ENCODE assay signal across 10 mouse cellular contexts in the genomic region with DNA sequence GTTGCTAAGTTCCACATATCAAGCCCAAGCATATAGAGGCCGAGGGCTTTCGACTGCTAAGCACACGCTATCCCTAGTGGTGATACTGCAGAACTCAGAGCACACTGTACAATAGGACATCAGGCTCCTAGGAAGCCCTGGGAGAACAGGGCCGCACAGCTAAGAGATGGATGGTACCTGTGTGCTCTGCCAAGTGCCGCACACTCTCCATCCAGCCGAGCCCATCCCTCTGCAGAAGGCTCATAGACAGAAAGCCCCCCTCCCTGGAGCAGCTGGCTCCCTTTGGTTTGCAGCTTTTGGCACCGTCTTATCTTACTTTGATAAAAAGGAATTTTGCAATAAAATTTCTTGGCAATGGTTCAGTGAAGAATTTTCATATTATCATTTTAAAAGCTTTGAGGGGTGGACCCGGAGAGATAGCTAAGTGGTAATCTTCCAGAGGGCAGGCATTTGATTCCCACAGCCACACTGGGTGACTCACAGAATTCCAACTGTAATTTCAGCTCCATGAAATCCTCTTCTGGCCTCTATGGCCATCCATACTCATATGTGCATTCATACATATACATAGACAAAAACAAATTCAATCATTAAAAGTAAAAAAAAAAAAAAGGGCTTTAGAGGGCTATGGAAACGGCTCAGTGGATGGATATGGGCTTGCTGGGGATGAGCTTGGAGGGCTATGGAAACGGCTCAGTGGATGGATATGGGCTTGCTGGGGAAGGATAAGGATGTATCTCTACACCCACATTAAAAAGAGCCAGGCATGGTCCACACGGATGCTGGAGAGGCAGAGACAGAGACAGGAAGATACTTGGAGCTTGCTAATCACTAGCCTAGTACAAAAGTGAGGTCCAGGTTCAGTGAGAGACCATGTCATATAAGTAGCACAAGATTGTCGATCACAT. TPM values are rescaled to one million over a fixed set of nuclear protein-coding genes. Genes with fewer than 3 reads are reported as not detected.
DNase-seq lines count a peak whose midpoint lies in the region; ATAC-seq and TF ChIP-seq lines count a peak whose summit lies in the region.
"Had no signal": no experiment of that assay in that cellular context is flagged by ENCODE, and none has a peak within 500 bp of the region (broad histone marks: within the 10 kb centered on the region; RNA-seq: fewer than 3 reads in every experiment).

No protein-coding gene starts in this region.

- peak; percentile 52 for DNase-seq in kidney, postnatal 0 days (ENCODE audit: low spot score)
- no peak for DNase-seq in kidney, adult 8-10 months
- peak; percentile 15 for DNase-seq in ZHBTc4 (ENCODE audit: low read depth, low spot score)
- DNase-seq in liver, embryonic 13.5 days, result no peak
- no peak for DNase-seq in cerebellum, postnatal 10 days
- DNase-seq: cerebellum, adult 11-12 months had no signal

- H3K27ac ChIP-seq in kidney, postnatal 0 days, result no peak overlapping the region
- H3K27ac ChIP-seq in heart, embryonic 11.5 days (ENCODE audit: low read depth, low read length), result peak overlapping the region; percentile 81
- no peak overlapping the region for H3K27ac ChIP-seq in liver, embryonic 13.5 days
- H3K27ac ChIP-seq: midbrain, embryonic 15.5 days had no signal

- H3K4me3 ChIP-seq in kidney, postnatal 0 days (replicated peaks; ENCODE audit: low read depth, low read length), result no peak overlapping the region
- H3K4me3 ChIP-seq in heart, embryonic 11.5 days (ENCODE audit: low read depth, low read length), result no peak overlapping the region
- no peak overlapping the region for H3K4me3 ChIP-seq in liver, embryonic 13.5 days (replicated peaks)
- H3K4me3 ChIP-seq: midbrain, embryonic 15.5 days had no signal

- no peaks in the 10 kb centered on the region for H3K27me3 ChIP-seq in kidney, postnatal 0 days (ENCODE audit: insufficient read depth, low read length)
- no peaks in the 10 kb centered on the region for H3K27me3 ChIP-seq in heart, embryonic 11.5 days (ENCODE audit: control insufficient read depth, insufficient read depth, low read length)
- no peaks in the 10 kb centered on the region for H3K27me3 ChIP-seq in liver, embryonic 13.5 days
- H3K27me3 ChIP-seq: midbrain, embryonic 15.5 days had no signal

- no peak overlapping the region for H3K4me2 ChIP-seq in kidney, postnatal 0 days (ENCODE audit: low read length)
- no peak overlapping the region for H3K4me2 ChIP-seq in heart, embryonic 11.5 days
- H3K4me2 ChIP-seq in liver, embryonic 13.5 days, result no peak overlapping the region
- H3K4me2 ChIP-seq: midbrain, embryonic 15.5 days had no signal

- TF ChIP-seq CTCF in kidney, postnatal 0 days (IDR thresholded peaks at IDR 0.05; ENCODE audit: low read depth), result peak; percentile 39; the same call in 1 of the 2 replicates

- H3K9ac ChIP-seq in kidney, postnatal 0 days (ENCODE audit: low read depth, low read length), result no peak overlapping the region
- H3K9ac ChIP-seq in heart, embryonic 11.5 days (ENCODE audit: low read depth, low read length), result no peak overlapping the region
- H3K9ac ChIP-seq in liver, embryonic 13.5 days, result no peak overlapping the region
- H3K9ac ChIP-seq: midbrain, embryonic 15.5 days had no signal

- 80% methylated on average over 12 of the region's 12 CpGs for WGBS in kidney, postnatal 0 days
- WGBS in heart, embryonic 11.5 days (ENCODE audit: insufficient replicate concordance), result 55% methylated on average over 12 of the region's 12 CpGs
- 64% methylated on average over 12 of the region's 12 CpGs for WGBS in liver, embryonic 13.5 days (ENCODE audit: insufficient replicate concordance)

- no peaks in the 10 kb centered on the region for H3K36me3 ChIP-seq in kidney, postnatal 0 days (ENCODE audit: insufficient read depth, low read length)
- no peaks in the 10 kb centered on the region for H3K36me3 ChIP-seq in heart, embryonic 11.5 days (ENCODE audit: control insufficient read depth, insufficient read depth, low read length)
- H3K36me3 ChIP-seq in liver, embryonic 13.5 days, result no peaks in the 10 kb centered on the region
- H3K36me3 ChIP-seq: midbrain, embryonic 15.5 days had no signal

- H3K9me3 ChIP-seq in kidney, postnatal 0 days (replicated peaks; ENCODE audit: low read length), result no peaks in the 10 kb centered on the region
- no peaks in the 10 kb centered on the region for H3K9me3 ChIP-seq in heart, embryonic 11.5 days (replicated peaks; ENCODE audit: control insufficient read depth, low read length)
- no peaks in the 10 kb centered on the region for H3K9me3 ChIP-seq in liver, embryonic 13.5 days (replicated peaks)
- H3K9me3 ChIP-seq: G1E; midbrain, embryonic 15.5 days had no signal

- H3K4me1 ChIP-seq in kidney, postnatal 0 days (replicated peaks; ENCODE audit: insufficient read depth, low read length), result no peaks in the 10 kb centered on the region
- peaks cover 24% of the 10 kb centered on the region for H3K4me1 ChIP-seq in heart, embryonic 11.5 days (ENCODE audit: control insufficient read depth, insufficient read depth, low read length)
- H3K4me1 ChIP-seq in liver, embryonic 13.5 days (replicated peaks), result peaks cover 29% of the 10 kb centered on the region
- H3K4me1 ChIP-seq: midbrain, embryonic 15.5 days had no signal

- ATAC-seq in kidney, postnatal 0 days (replicated peaks; ENCODE audit: low FRiP score, low read depth), result no peak
- ATAC-seq in heart, embryonic 11.5 days (replicated peaks; ENCODE audit: insufficient number of reproducible peaks, low FRiP score, low TSS enrichment), result peak; percentile 69; the same call in 1 of the 2 replicates
- ATAC-seq in liver, embryonic 13.5 days (ENCODE audit: low read depth), result peak; percentile 21; the same call in 1 of the 2 replicates
- ATAC-seq in CD4-positive, CD25-positive, alpha-beta regulatory T cell, adult 4 months, result no peak
- ATAC-seq: midbrain, embryonic 15.5 days had no signal

RNA-seq across cellular contexts. Expression of a gene that starts 30.2 kb away (rescaled TPM):
- polyA plus RNA-seq in kidney, postnatal 0 days (2015; fragmentation: Nextera tagmentation; extraction: Ambion mirVana), result 16.1 and 16.7 TPM in 2 replicates
- polyA plus RNA-seq in heart, embryonic 11.5 days (2014; fragmentation: Nextera tagmentation; extraction: Ambion mirVana), result 199 and 238 TPM in 2 replicates
- 13.8 and 17.4 TPM in 2 replicates for polyA plus RNA-seq in liver, embryonic 13.5 days (2015; fragmentation: Nextera tagmentation; extraction: Ambion mirVana)
- polyA plus RNA-seq in CD4-positive, CD25-positive, alpha-beta regulatory T cell, adult 4 months (2017; shearing (Covaris generic)), result 10 to 100 TPM; 45.2 to 46.1 TPM

Comparison
In these comparisons a context has a peak if more than half of its experiments do, and no peak if none do; other contexts are left out.
1. DNase-seq: peak in kidney, postnatal 0 days (single experiment) and ZHBTc4 (single experiment); none in kidney, adult 8-10 months (0 of 2), liver, embryonic 13.5 days (single experiment) and cerebellum, postnatal 10 days (0 of 2).
2. ATAC-seq: peak in heart, embryonic 11.5 days (single experiment) and liver, embryonic 13.5 days (single experiment); none in kidney, postnatal 0 days (single experiment) and CD4-positive, CD25-positive, alpha-beta regulatory T cell, adult 4 months (single experiment).